Mouse (Mus musculus) central nervous system, embryonic 14 days (tissue): ENCODE measurements around the gene Pik3cb. TPM values are rescaled to one million over a fixed set of nuclear protein-coding genes. Genes with fewer than 3 reads are reported as not detected.

ENCODE experiments used
- polyA plus RNA-seq: library from polyadenylated mRNA; depleted of rRNA; stranded (reverse); fragments of >200 nt; gene quantifications from 2 replicates; pipeline ENCODE4 v1.2.3, GENCODE M21; 2012; rRNA removed

Pik3cb gene
- polyA plus RNA-seq, result 7.3 and 8.4 TPM in 2 replicates

GRCm38 (mm10) chr9:99140063-99140882, at the start of gene Pik3cb:
Pik3cb (minus strand) TSS chr9:99140621.

GRCm38 (mm10) chr9:99035575-99035974, 104.8 kb downstream of the Pik3cb start, which contains the start of gene Gm1123:
Gm1123 (minus strand) TSS chr9:99035715.

Other genes with a start within 250 kb of the Pik3cb start
- not detected in 2 replicates for gene 7420426K07Rik, start 237.5 kb downstream of the Pik3cb start, polyA plus RNA-seq
- gene Foxl2, start 185.3 kb downstream of the Pik3cb start, polyA plus RNA-seq, result 0.44 and 0.64 TPM in 2 replicates
- gene Faim, start 154.2 kb downstream of the Pik3cb start, polyA plus RNA-seq, result 38.3 and 39.0 TPM in 2 replicates
- 0.04 TPM in 1 of 2 replicates, not detected in the other for gene Gm1123, start 104.9 kb downstream of the Pik3cb start, polyA plus RNA-seq
- not detected in 2 replicates for gene Faiml, start 96.6 kb upstream of the Pik3cb start, polyA plus RNA-seq
- 36.4 and 40.8 TPM in 2 replicates for gene Cep70, start 102.7 kb upstream of the Pik3cb start, polyA plus RNA-seq
- gene Esyt3, start 217.9 kb upstream of the Pik3cb start, polyA plus RNA-seq, result 0.48 and 0.70 TPM in 2 replicates